Mouse (Mus musculus) CH12.LX (cell line): ENCODE data around the gene Camta1. TPM values are rescaled to one million over a fixed set of nuclear protein-coding genes. Genes with fewer than 3 reads are reported as not detected.

ENCODE experiments used
- DNase-seq: peaks from one replicate; pipeline ENCODE4 v3.0.0-alpha.2; 2013; ENCODE audit errors: extremely low read depth
- H3K27ac ChIP-seq: 2 replicates; pipeline ENCODE4 v1.5.1; 2012; ENCODE audit warnings: low read depth, mild to moderate bottlenecking, control low read depth, moderate library complexity; ENCODE audit not compliant: insufficient read depth
- H3K27me3 ChIP-seq: replicated peaks from 2 replicates; pipeline ENCODE3; 2012; ENCODE audit warnings: inconsistent platforms
- H3K36me3 ChIP-seq, 2 experiments: replicated peaks in 1 of 2; 2 replicates each; pipeline versions ENCODE3 to v1.6.1; 2012; ENCODE audit warnings: inconsistent platforms in 1 of 2, low read length in 1 of 2, mild to moderate bottlenecking in 1 of 2, mixed read lengths in 1 of 2, moderate library complexity in 1 of 2; ENCODE audit not compliant: control insufficient read depth in 1 of 2, insufficient read depth in 1 of 2
- H3K4me1 ChIP-seq, 2 experiments: 2 replicates each; pipeline ENCODE4 v1.6.1; 2012; ENCODE audit warnings: inconsistent platforms in 1 of 2, moderate library complexity in 1 of 2; ENCODE audit not compliant: insufficient read depth in 2 of 2, control insufficient read depth in 1 of 2
- H3K4me2 ChIP-seq: 2 replicates; pipeline ENCODE4 v1.6.1; 2012; ENCODE audit warnings: low read depth, mild to moderate bottlenecking, control low read depth; ENCODE audit not compliant: poor library complexity, insufficient read depth, severe bottlenecking
- H3K4me3 ChIP-seq, 3 experiments: fragments of 150-350 bp in 1 of 3; sonication (generic) in 1 of 3; replicated peaks in 1 of 3; 2 replicates each; pipeline versions ENCODE3 to v1.5.1; 2011 to 2012; ENCODE audit warnings: low read depth in 2 of 3, low read length in 2 of 3, mild to moderate bottlenecking in 2 of 3, moderate library complexity in 2 of 3, control low read depth in 1 of 3, improper control_type of control experiment in 1 of 3, inconsistent platforms in 1 of 3, mixed read lengths in 1 of 3; ENCODE audit not compliant: poor library complexity in 1 of 3
- H3K79me2 ChIP-seq: replicated peaks from 2 replicates; pipeline ENCODE4 v1.6.1; 2012; ENCODE audit warnings: mild to moderate bottlenecking, moderate library complexity; ENCODE audit not compliant: control insufficient read depth, poor library complexity, insufficient read depth, severe bottlenecking; ENCODE audit errors: extremely low read depth
- H3K9ac ChIP-seq: 2 replicates; pipeline ENCODE4 v1.6.1; 2012; ENCODE audit warnings: low read depth, mild to moderate bottlenecking, control low read depth, moderate library complexity; ENCODE audit not compliant: insufficient read depth
- H3K9me3 ChIP-seq: replicated peaks from 2 replicates; pipeline ENCODE3; 2012; ENCODE audit warnings: low read length, inconsistent platforms, mixed read lengths
- BHLHE40 ChIP-seq: IDR thresholded peaks from 2 replicates; pipeline ENCODE4 v1.6.1; 2011; ENCODE audit warnings: mild to moderate bottlenecking, low read depth, low read length, improper control_type of control experiment
- CHD2 ChIP-seq: IDR thresholded peaks from 2 replicates; pipeline ENCODE4 v1.6.1; 2011; ENCODE audit warnings: low read length, improper control_type of control experiment
- ELF1 ChIP-seq: IDR thresholded peaks from 2 replicates; pipeline ENCODE4 v1.6.1; 2014; ENCODE audit warnings: low read depth, mild to moderate bottlenecking, inconsistent platforms, low read length, improper control_type of control experiment
- ETS1 ChIP-seq: conservative IDR thresholded peaks from 2 replicates; pipeline ENCODE4 v1.6.1; 2012; ENCODE audit warnings: low read depth, mild to moderate bottlenecking, inconsistent platforms, low read length, improper control_type of control experiment, moderate library complexity
- HCFC1 ChIP-seq: IDR thresholded peaks from 2 replicates; pipeline ENCODE4 v1.6.1; 2012; ENCODE audit warnings: low read depth, mild to moderate bottlenecking, inconsistent platforms, low read length, improper control_type of control experiment
- IRF4 ChIP-seq: IDR thresholded peaks from 2 replicates; pipeline ENCODE4 v1.6.1; 2014; ENCODE audit warnings: low read depth, mild to moderate bottlenecking, inconsistent platforms, low read length, improper control_type of control experiment
- JUN ChIP-seq: IDR thresholded peaks from 2 replicates; pipeline ENCODE4 v1.6.1; 2011; ENCODE audit warnings: low read depth, mild to moderate bottlenecking, low read length, improper control_type of control experiment, moderate library complexity; ENCODE audit not compliant: insufficient read depth
- KAT2A ChIP-seq: IDR thresholded peaks from 2 replicates; pipeline ENCODE4 v1.6.1; 2012; ENCODE audit warnings: low read length, improper control_type of control experiment, inconsistent platforms; ENCODE audit not compliant: insufficient replicate concordance
- MAFK ChIP-seq: IDR thresholded peaks from 2 replicates; pipeline ENCODE4 v1.6.1; 2011; ENCODE audit warnings: low read length, improper control_type of control experiment; ENCODE audit not compliant: insufficient replicate concordance
- MAX ChIP-seq: IDR thresholded peaks from 2 replicates; pipeline ENCODE4 v1.6.1; 2011; ENCODE audit warnings: low read length, improper control_type of control experiment
- MXI1 ChIP-seq: IDR thresholded peaks from 2 replicates; pipeline ENCODE4 v1.6.1; 2011; ENCODE audit warnings: mild to moderate bottlenecking, low read depth, low read length, improper control_type of control experiment
- MYC ChIP-seq: IDR thresholded peaks from 2 replicates; pipeline ENCODE4 v1.6.1; 2011; ENCODE audit warnings: low read depth, mild to moderate bottlenecking, improper control_type of control experiment, low read length
- PAX5 ChIP-seq: IDR thresholded peaks from 2 replicates; pipeline ENCODE4 v1.6.1; 2012; ENCODE audit warnings: low read length, inconsistent platforms, mixed read lengths
- POLR2A ChIP-seq: IDR thresholded peaks from 2 replicates; pipeline ENCODE4 v1.6.1; 2011; ENCODE audit warnings: low read depth, mild to moderate bottlenecking, improper control_type of control experiment, low read length
- RAD21 ChIP-seq: IDR thresholded peaks from 2 replicates; pipeline ENCODE4 v1.6.1; 2011; ENCODE audit warnings: low read depth, mild to moderate bottlenecking, low read length, improper control_type of control experiment, moderate library complexity
- TCF12 ChIP-seq: IDR thresholded peaks from 2 replicates; pipeline ENCODE4 v1.6.1; 2014; ENCODE audit warnings: low read depth, mild to moderate bottlenecking, inconsistent platforms, low read length, improper control_type of control experiment
- USF2 ChIP-seq: conservative IDR thresholded peaks from 2 replicates; pipeline ENCODE4 v1.6.1; 2011; ENCODE audit warnings: low read depth, low read length, improper control_type of control experiment
- ZC3H11A ChIP-seq: IDR thresholded peaks from 2 replicates; pipeline ENCODE4 v1.6.1; 2012; ENCODE audit warnings: low read depth, mild to moderate bottlenecking, inconsistent platforms, low read length, improper control_type of control experiment
- ZKSCAN1 ChIP-seq: IDR thresholded peaks from 2 replicates; pipeline ENCODE4 v1.6.1; 2012; ENCODE audit warnings: low read depth, inconsistent platforms, low read length, improper control_type of control experiment, borderline replicate concordance
- ZNF384 ChIP-seq: IDR thresholded peaks from 2 replicates; pipeline ENCODE4 v1.6.1; 2012; ENCODE audit warnings: low read depth, low read length, improper control_type of control experiment, inconsistent platforms
- dilution Hi-C: fragments of 300-500 bp; cut with MboI; formaldehyde crosslinking; loops from 2 replicates; pipeline ENCODE4 v1.14.3; 2020; ENCODE audit warnings: low sequenced_read_pairs; ENCODE audit not compliant: extremely low pct_unique_long_range_greater_than_20kb, extremely low pct_ligation_motif_present
- in situ Hi-C: fragments of 300-500 bp; cut with MboI; formaldehyde crosslinking; loops from 3 replicates; pipeline ENCODE4 v1.14.3; 2019; ENCODE audit warnings: low sequenced_read_pairs, low pct_ligation_motif_present, low pct_unique_long_range_greater_than_20kb, mixed read lengths
- polyA plus RNA-seq: library from polyadenylated mRNA; unstranded; fragments of >175 nt; gene quantifications from 2 replicates; pipeline ENCODE4 v1.2.1, GENCODE M21; 2012; ENCODE audit warnings: low read depth; ENCODE audit not compliant: insufficient read length
- total RNA-seq, 2 experiments: library from RNA; depleted of rRNA; stranded (reverse); fragments of 300-350 nt in 1 of 2; fragments of >200 nt in 1 of 2; gene quantifications; 2 replicates each; pipeline ENCODE4 v1.2.3; 2012 to 2014

Camta1 gene
- total and polyA plus RNA-seq, 3 experiments: 9.9 to 32.5 (median 15.3) TPM

- no peaks in the 10 kb centered on the region for H3K36me3 ChIP-seq
- no peak overlapping the region for H3K9ac ChIP-seq
- no peak overlapping the region for H3K4me3 ChIP-seq
- H3K4me1 ChIP-seq: no peaks in the 10 kb centered on the region
- dilution Hi-C loops (no loop called here), in situ Hi-C loops (no loop called here)
- peaks cover 83% of the 10 kb centered on the region for H3K9me3 ChIP-seq
- no peak for DNase-seq
- H3K27ac ChIP-seq: no peak overlapping the region
- TF ChIP-seq CHD2 (no peak), ETS1 (no peak), MYC (no peak), ELF1 (no peak), IRF4 (no peak), KAT2A (no peak), MAFK (no peak)
- no peaks in the 10 kb centered on the region for H3K27me3 ChIP-seq
- no peak overlapping the region for H3K4me2 ChIP-seq
- H3K79me2 ChIP-seq: no peaks in the 10 kb centered on the region
Measured at GRCm38 (mm10) chr4:151642418-151642817, 219.3 kb downstream of the Camta1 start.

- no peak for TF ChIP-seq ZNF384
- TF ChIP-seq HCFC1: no peak
- TF ChIP-seq POLR2A: no peak
- TF ChIP-seq RAD21: no peak
- no peak for TF ChIP-seq USF2
- TF ChIP-seq MAX: no peak
- TF ChIP-seq ELF1: no peak
- TF ChIP-seq ZC3H11A: no peak
- no peak for TF ChIP-seq JUN
- no peak for TF ChIP-seq ZKSCAN1
- no peak for TF ChIP-seq CHD2
- no peak for TF ChIP-seq TCF12
- no peak for TF ChIP-seq BHLHE40
- no peak for TF ChIP-seq MXI1
- no peak for TF ChIP-seq MAFK
- TF ChIP-seq PAX5: no peak
- no peak overlapping the region for H3K27ac ChIP-seq
- no peak overlapping the region for H3K4me3 ChIP-seq
- dilution Hi-C loops (no loop called here), in situ Hi-C loops (no loop called here)
- H3K4me2 ChIP-seq: no peak overlapping the region
- no peak for DNase-seq
- H3K9me3 ChIP-seq: peaks cover 83% of the 10 kb centered on the region
- no peaks in the 10 kb centered on the region for H3K27me3 ChIP-seq
- no peaks in the 10 kb centered on the region for H3K36me3 ChIP-seq
- H3K9ac ChIP-seq: no peak overlapping the region
- H3K79me2 ChIP-seq: no peaks in the 10 kb centered on the region
- no peaks in the 10 kb centered on the region for H3K4me1 ChIP-seq
Measured at GRCm38 (mm10) chr4:151640971-151641370, 220.7 kb downstream of the Camta1 start.
